Mouse (Mus musculus) liver, embryonic 12.5 days (tissue): ENCODE results near the gene Rps6kl1. TPM values are rescaled to one million over a fixed set of nuclear protein-coding genes. Genes with fewer than 3 reads are reported as not detected.

Source experiments
- ATAC-seq: fragments of 200-750 bp; cut with Nextera tagmentation; 2 replicates; pipeline ENCODE4 v1.8.0; 2017; ENCODE audit warnings: moderate number of reproducible peaks, mild to moderate bottlenecking, moderate library complexity
- H3K27ac ChIP-seq: fragments of 300-500 bp; sonication (generic); 2 replicates; pipeline ENCODE4 v1.5.1; 2016; ENCODE audit warnings: mild to moderate bottlenecking
- H3K27me3 ChIP-seq: fragments of 300-500 bp; sonication (generic); replicated peaks from 2 replicates; pipeline ENCODE4 v1.6.1; 2016; ENCODE audit warnings: mild to moderate bottlenecking, moderate library complexity
- H3K36me3 ChIP-seq: fragments of 300-500 bp; sonication (generic); 2 replicates; pipeline ENCODE4 v1.6.1; 2016; ENCODE audit warnings: mild to moderate bottlenecking, moderate library complexity
- H3K4me1 ChIP-seq: fragments of 300-500 bp; sonication (generic); 2 replicates; pipeline ENCODE4 v1.6.1; 2016
- H3K4me2 ChIP-seq: fragments of 300-500 bp; sonication (generic); 2 replicates; pipeline ENCODE4 v1.6.1; 2016; ENCODE audit warnings: mild to moderate bottlenecking, moderate library complexity
- H3K4me3 ChIP-seq: fragments of 300-500 bp; sonication (generic); 2 replicates; pipeline ENCODE4 v1.5.1; 2016; ENCODE audit warnings: mild to moderate bottlenecking, moderate library complexity
- H3K9ac ChIP-seq: fragments of 300-500 bp; sonication (generic); 2 replicates; pipeline ENCODE4 v1.6.1; 2016; ENCODE audit warnings: mild to moderate bottlenecking, moderate library complexity
- H3K9me3 ChIP-seq: fragments of 300-500 bp; sonication (generic); replicated peaks from 2 replicates; pipeline ENCODE4 v1.6.1; 2016; ENCODE audit warnings: mild to moderate bottlenecking, moderate library complexity
- WGBS: fragments of 180-500 bp; shearing (Covaris S2); methylation state at CpG from one replicate; pipeline ENCODE4 v1.1.7; 2016; ENCODE audit not compliant: insufficient replicate concordance; 5-methylcytosine and 5-hydroxymethylcytosine counted together
- polyA plus RNA-seq: library from polyadenylated mRNA; unstranded; fragments of >200 nt; fragmentation: Nextera tagmentation; extraction: Ambion mirVana; gene quantifications from 2 replicates; pipeline ENCODE4 v1.2.1, GENCODE M21; 2016

Gene Rps6kl1
- polyA plus RNA-seq, 1 experiment from 2014 or later, result 0.60 TPM

DNA sequence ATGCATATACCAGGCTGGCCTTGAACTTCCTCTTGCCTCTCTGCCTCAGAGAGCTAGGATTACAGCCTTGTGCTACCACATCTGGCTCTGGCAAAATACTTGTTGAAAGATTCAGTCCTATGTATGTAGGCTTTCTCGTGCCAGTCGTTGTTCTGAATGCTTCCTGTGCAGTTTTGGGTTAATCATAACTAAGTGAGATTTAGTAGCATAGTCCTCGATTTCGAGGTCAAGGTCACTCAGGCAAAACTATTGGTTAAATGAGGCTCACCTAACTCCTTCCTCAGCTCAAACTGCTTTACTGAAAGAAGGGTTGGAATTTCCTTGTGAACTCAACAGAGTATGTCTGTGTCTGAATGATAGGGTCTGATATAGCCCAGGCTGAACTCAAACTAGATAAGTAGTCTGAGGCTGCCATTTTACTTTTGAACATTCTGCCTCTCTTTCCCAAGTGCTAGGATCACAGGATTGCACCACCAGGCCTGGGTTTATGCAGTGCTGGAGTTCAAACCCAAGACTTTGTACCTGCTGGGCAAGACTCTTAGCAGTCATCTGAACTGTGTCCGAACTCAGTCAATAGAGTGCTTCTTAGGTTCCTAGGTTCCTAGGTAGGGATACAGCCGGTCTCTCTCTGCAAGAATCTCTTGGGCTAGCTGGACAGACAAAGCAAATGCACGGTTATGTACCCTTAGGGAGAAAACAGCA lies 38.4 kb downstream of the Rps6kl1 start:
- H3K4me1 ChIP-seq, result peaks cover 60% of the 10 kb centered on the region
- H3K27ac ChIP-seq, result peak overlapping the region; percentile 92
- H3K4me2 ChIP-seq, result peak overlapping the region; percentile 94
- peak; percentile 33; the same call in 1 of the 2 replicates for ATAC-seq
- WGBS, result 66% methylated on average over 7 of the region's 7 CpGs
- peak overlapping the region; percentile 99 for H3K4me3 ChIP-seq
- no peaks in the 10 kb centered on the region for H3K27me3 ChIP-seq
- no peaks in the 10 kb centered on the region for H3K9me3 ChIP-seq
- H3K36me3 ChIP-seq, result peaks cover 45% of the 10 kb centered on the region
- H3K9ac ChIP-seq, result peak overlapping the region; percentile 95

DNA sequence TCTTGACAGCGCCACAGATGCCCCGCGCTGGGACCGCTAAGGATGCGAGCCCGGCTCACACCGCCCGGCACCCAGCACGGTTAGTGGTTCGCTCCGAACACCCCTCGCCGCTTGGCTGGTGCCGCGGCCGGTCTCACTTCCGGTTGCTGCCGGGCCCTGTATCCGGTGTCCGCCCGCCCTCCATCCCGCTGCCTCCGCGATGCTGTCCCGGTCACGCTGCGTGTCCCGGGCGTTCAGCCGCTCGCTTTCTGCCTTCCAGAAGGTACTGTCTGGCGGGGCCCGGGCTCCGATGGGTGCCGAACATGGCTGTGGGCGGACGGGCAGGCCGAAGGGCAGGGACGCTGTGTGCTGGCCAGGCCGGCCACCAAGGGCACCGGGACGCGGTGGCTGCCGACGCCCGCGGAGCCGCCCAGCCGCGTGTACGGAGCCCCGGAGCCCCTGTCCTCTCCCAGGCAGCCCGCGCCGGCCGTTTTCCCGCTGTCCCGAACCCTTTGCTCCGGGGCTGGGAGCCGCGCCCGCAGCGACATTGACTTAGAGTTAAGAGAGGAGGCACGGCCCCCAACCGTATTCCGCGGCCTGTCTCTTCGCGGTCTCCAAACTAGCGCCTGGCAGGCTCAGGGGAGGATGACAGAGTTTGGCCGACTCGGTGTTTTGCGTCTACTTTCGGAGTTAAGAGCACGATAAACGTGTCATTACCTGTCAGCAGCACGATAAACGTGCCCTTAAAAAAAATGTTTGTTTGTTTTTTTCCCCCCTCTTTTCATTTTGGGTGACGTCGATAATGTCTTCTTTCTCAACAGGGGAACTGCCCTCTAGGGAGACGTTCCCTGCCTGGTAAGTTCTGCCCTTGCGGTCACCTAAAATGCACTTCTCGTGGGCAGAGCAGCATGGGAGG lies 40.1 kb downstream of the Rps6kl1 start, which contains the start of the genes Prox2 and Dlst:
TSS of gene Prox2 (minus strand) at position 62 of the 895 bp plus-strand sequence.
TSS of gene Dlst (plus strand) at position 136 of the 895 bp plus-strand sequence.
- Histone ChIP-seq H3K36me3 (peaks cover 30% of the 10 kb centered on the region), H3K9me3 (no peaks in the 10 kb centered on the region), H3K4me3 (peak within 1 kb of the TSS; percentile 99), H3K4me1 (peaks cover 65% of the 10 kb centered on the region), H3K4me2 (peak within 1 kb of the TSS; percentile 94), H3K27me3 (no peaks in the 10 kb centered on the region), H3K27ac (peak within 1 kb of the TSS; percentile 92), H3K9ac (peak within 1 kb of the TSS; percentile 95)
- under 1% methylated on average over 83 of the region's 83 CpGs for WGBS
- ATAC-seq, result peak; percentile 92

DNA sequence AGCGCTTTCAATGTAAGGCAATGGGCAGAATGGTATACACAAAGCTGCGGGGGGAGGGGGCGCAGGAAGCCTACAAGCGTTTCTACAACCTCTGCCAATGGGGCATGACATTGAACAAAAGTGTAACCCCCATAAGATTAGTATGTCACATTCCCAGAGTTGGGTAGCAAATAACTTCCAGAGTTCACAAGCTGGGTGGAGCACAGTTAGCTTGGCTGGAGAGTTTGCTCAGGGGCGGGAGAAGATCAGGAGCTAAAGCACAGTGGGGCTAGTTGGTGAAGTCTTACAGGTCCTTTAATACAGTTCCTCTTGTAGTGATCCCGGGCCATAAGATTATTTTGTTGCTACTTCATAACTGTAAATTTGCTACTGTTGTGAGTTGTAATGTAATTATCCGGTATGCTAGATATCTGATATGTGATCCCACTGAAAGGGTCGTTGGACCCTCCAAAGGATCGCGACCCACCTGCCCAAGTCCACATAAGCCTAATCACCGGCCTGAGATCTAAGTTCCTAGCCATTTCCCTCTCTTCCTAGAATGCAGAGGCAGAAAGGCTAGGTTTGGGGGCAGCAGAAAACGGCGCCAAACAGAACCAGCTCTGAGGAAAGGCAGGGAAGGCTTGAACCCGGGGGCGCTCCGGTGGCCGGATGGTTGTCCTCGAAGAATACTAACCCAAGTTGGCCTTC lies 40.9 kb downstream of the Rps6kl1 start:
- Histone ChIP-seq H3K4me3 (peak overlapping the region; percentile 99), H3K27ac (peak overlapping the region; percentile 92), H3K4me2 (peak overlapping the region; percentile 94), H3K9ac (peak overlapping the region; percentile 95), H3K36me3 (peaks cover 22% of the 10 kb centered on the region), H3K9me3 (no peaks in the 10 kb centered on the region), H3K4me1 (peaks cover 59% of the 10 kb centered on the region), H3K27me3 (no peaks in the 10 kb centered on the region)
- peak; percentile 44; the same call in 1 of the 2 replicates for ATAC-seq
- WGBS, result 14% methylated on average over 18 of the region's 18 CpGs

DNA sequence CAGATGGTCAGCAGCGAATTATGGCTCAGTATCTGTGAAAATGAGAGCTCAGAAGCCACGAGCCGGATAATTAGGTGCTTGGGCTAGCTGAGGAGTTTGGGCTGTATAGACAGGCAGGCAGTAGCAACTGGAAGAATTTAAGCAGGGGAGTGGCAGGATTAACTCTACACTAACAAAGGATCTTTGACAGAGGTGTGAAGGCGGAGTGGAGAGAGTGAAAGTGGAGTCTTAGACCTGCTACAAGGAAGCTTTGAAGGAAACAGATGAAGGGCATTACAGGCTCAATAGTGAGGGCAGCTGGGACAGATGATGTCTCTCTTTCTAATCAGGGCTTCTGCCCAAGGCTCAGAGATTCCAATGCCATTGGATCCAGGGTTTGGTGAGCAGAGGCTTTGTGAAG lies 41.6 kb downstream of the Rps6kl1 start:
- WGBS, result 74% methylated on average over 4 of the region's 4 CpGs
- peak overlapping the region; percentile 99 for H3K4me3 ChIP-seq
- peak overlapping the region; percentile 92; the same call in 1 of the 2 replicates for H3K27ac ChIP-seq
- no peaks in the 10 kb centered on the region for H3K27me3 ChIP-seq
- no peak for ATAC-seq
- peak overlapping the region; percentile 95 for H3K9ac ChIP-seq
- no peaks in the 10 kb centered on the region for H3K9me3 ChIP-seq
- peaks cover 15% of the 10 kb centered on the region; the same call in 1 of the 2 replicates for H3K36me3 ChIP-seq
- H3K4me1 ChIP-seq, result peaks cover 52% of the 10 kb centered on the region
- H3K4me2 ChIP-seq, result peak overlapping the region; percentile 94

DNA sequence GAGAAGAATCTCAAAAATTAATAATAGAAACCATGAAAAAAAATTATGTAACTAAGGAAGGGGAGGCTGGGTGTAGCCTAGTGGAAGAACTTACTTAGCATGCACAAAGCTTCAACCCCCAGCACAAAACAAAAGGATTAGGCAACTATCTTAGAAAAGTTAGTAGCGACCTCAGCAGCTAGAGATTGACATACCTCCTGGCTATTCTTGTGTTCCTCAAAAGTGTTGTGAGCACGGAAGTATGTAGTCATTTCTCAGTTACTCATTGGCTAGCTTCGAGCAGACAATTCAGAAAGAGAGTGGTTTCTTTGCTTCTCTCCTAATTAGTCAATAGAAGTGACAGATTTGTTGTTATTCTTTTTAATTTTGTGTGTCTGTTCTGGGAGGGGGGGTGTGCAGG lies 42.4 kb downstream of the Rps6kl1 start:
- Histone ChIP-seq H3K27me3 (no peaks in the 10 kb centered on the region), H3K4me1 (peaks cover 45% of the 10 kb centered on the region), H3K27ac (no peak overlapping the region), H3K4me3 (no peak overlapping the region), H3K9ac (no peak overlapping the region), H3K4me2 (no peak overlapping the region), H3K9me3 (no peaks in the 10 kb centered on the region), H3K36me3 (peaks cover 11% of the 10 kb centered on the region; the same call in 1 of the 2 replicates)
- WGBS, result 61% methylated on average over 3 of the region's 3 CpGs
- no peak for ATAC-seq

DNA sequence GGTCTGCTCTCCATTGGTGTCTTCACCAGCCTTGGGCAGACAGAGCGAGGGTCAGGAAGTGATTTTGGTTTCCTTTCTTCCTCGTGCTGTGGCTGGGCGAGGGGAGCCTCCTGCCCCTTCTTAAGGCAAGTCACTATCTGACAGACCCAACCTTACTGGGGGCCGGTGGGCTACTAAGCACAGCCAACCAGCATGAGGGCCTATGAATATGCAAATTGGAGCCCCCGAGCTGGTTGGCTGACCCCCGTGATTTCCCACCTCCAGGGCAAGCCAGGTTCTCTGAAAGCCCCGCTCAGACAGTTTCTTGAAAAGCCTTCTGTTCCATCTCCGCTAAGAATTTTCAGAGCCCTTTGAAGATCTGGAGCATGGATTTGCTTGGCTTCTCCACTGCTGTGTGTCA lies 44.8 kb downstream of the Rps6kl1 start:
- Histone ChIP-seq H3K27me3 (no peaks in the 10 kb centered on the region), H3K36me3 (no peaks in the 10 kb centered on the region), H3K4me1 (peaks cover 23% of the 10 kb centered on the region), H3K4me3 (peak overlapping the region; percentile 17; the same call in 1 of the 2 replicates), H3K9ac (no peak overlapping the region; the same call in 1 of the 2 replicates), H3K4me2 (peak overlapping the region; percentile 41), H3K9me3 (no peaks in the 10 kb centered on the region), H3K27ac (no peak overlapping the region)
- no peak for ATAC-seq
- 7% methylated on average over 8 of the region's 8 CpGs for WGBS

DNA sequence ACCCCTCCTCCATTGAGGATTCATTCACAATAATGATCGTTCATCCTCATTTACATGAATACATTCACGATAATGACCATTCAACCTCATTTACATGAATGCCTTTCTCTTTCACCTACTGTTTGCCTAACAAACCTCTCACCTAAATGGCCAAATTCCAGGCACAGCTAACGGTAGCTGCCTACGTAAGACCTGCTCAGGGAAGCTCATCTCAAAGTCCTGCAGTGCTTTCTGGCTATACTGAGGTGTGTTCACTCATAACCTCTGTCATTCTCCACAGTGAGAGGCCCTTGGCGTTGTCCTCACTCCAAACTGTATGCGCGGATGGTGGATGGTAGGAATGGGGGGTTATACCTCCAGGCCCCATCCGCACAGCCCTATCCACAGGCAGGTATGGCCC lies 46.3 kb downstream of the Rps6kl1 start:
- Histone ChIP-seq H3K4me2 (no peak overlapping the region), H3K4me1 (peaks cover 20% of the 10 kb centered on the region), H3K27ac (no peak overlapping the region), H3K9me3 (no peaks in the 10 kb centered on the region), H3K9ac (no peak overlapping the region), H3K36me3 (no peaks in the 10 kb centered on the region), H3K4me3 (no peak overlapping the region), H3K27me3 (no peaks in the 10 kb centered on the region)
- no peak for ATAC-seq
- 78% methylated on average over 8 of the region's 8 CpGs for WGBS

DNA sequence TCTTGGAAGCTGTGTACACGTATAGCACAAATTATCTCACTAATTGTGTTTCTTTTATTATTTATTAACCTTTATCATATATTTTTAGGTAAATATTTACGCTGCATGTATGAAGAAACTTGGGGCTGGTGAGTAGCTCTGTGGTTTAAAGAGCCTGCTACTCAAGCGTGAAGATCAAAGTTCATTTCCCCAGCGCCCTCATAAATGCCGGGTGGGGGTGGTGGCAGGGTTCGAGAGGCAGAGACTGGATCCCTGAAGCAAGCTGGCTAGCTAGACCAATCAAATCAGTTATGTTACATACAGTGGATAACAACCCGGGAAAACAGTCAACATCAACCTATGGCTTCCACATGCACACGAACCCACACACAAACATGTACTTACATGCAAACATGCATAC lies 48.0 kb downstream of the Rps6kl1 start:
- WGBS, result 74% methylated on average over 8 of the region's 8 CpGs
- H3K4me3 ChIP-seq, result no peak overlapping the region
- H3K4me1 ChIP-seq, result peaks cover 8% of the 10 kb centered on the region
- no peak overlapping the region for H3K27ac ChIP-seq
- no peaks in the 10 kb centered on the region for H3K27me3 ChIP-seq
- H3K4me2 ChIP-seq, result no peak overlapping the region
- H3K36me3 ChIP-seq, result no peaks in the 10 kb centered on the region
- no peaks in the 10 kb centered on the region for H3K9me3 ChIP-seq
- no peak for ATAC-seq
- no peak overlapping the region for H3K9ac ChIP-seq

DNA sequence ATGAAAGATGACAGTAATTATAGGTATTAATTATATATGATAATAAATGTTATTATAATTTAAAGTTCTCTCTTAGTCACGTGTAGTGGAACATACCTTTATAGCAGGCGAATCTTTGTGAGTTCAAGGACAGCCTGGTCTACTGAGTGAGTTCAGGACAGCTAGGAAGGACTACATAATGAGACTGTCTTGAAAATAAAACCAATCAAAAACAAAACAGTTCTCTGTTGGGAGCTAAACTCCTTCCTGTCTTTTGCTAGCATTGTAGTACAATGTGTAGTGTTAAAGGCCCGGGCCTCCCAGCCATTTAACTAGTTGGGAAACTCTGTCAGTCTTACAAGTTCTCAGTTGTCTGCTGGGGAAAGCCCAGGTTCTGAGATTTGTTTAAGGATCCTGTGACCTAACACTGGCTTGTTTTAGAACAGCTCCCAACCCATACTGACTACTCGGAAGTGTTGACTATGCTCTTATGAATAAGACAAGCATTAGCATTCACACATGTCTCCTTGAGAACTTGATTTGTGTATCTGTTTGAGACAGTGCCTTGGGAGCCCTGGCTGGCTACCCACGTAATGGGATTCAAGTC lies 49.5 kb downstream of the Rps6kl1 start:
- 77% methylated on average over 5 of the region's 5 CpGs for WGBS
- no peak overlapping the region for H3K9ac ChIP-seq
- H3K4me1 ChIP-seq, result peaks cover 11% of the 10 kb centered on the region
- no peaks in the 10 kb centered on the region for H3K36me3 ChIP-seq
- H3K27ac ChIP-seq, result no peak overlapping the region
- ATAC-seq, result no peak
- H3K9me3 ChIP-seq, result no peaks in the 10 kb centered on the region
- no peaks in the 10 kb centered on the region for H3K27me3 ChIP-seq
- H3K4me3 ChIP-seq, result no peak overlapping the region
- H3K4me2 ChIP-seq, result no peak overlapping the region

DNA sequence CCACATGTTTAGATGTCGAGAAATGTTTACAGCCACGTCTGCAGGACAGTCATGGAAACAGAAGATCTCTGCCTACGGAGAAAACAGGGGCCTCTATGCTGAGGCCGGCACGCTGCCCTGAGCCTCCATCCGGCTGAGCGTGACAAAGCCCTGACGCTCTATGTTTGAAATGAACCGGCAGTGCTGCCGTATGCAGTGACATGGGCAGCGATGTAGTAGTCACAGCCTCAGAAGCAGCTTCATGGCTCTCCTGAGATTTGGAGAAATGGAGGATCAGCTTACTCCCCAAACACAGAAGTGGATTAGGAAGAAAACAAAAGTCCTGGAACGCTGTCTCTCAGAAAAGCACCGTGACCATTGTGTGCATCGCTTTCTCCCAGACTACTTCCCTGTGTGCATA lies 50.1 kb downstream of the Rps6kl1 start:
- Histone ChIP-seq H3K4me1 (peaks cover 6% of the 10 kb centered on the region), H3K4me2 (no peak overlapping the region), H3K27me3 (no peaks in the 10 kb centered on the region), H3K27ac (no peak overlapping the region), H3K36me3 (no peaks in the 10 kb centered on the region), H3K4me3 (no peak overlapping the region), H3K9me3 (no peaks in the 10 kb centered on the region), H3K9ac (no peak overlapping the region)
- ATAC-seq, result no peak
- WGBS, result 79% methylated on average over 14 of the region's 14 CpGs

DNA sequence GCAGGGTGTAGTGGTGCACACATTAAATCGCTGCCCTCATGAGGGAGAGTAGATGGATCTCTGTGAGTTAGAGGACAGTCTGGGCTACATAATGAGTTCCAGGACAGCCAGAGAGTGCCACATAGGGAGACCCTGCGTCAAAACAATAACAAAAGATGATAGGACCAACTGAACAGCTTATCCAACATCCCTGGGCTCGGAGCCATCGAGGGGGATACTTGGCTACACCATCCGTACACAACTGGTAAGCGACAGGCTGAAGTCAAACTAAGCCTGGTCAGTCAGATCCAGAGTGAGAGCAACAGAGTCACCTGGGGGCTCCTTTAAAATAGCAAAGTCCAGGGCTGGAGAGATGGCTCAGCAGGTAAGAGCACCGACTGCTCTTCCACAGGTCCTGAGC lies 55.2 kb downstream of the Rps6kl1 start:
- peaks cover 25% of the 10 kb centered on the region for H3K4me1 ChIP-seq
- no peak for ATAC-seq
- no peak overlapping the region for H3K27ac ChIP-seq
- no peak overlapping the region for H3K9ac ChIP-seq
- H3K36me3 ChIP-seq, result no peaks in the 10 kb centered on the region
- 78% methylated on average over 7 of the region's 7 CpGs for WGBS
- no peaks in the 10 kb centered on the region for H3K27me3 ChIP-seq
- H3K9me3 ChIP-seq, result no peaks in the 10 kb centered on the region
- no peak overlapping the region for H3K4me3 ChIP-seq
- H3K4me2 ChIP-seq, result no peak overlapping the region
